In the genomic region with DNA sequence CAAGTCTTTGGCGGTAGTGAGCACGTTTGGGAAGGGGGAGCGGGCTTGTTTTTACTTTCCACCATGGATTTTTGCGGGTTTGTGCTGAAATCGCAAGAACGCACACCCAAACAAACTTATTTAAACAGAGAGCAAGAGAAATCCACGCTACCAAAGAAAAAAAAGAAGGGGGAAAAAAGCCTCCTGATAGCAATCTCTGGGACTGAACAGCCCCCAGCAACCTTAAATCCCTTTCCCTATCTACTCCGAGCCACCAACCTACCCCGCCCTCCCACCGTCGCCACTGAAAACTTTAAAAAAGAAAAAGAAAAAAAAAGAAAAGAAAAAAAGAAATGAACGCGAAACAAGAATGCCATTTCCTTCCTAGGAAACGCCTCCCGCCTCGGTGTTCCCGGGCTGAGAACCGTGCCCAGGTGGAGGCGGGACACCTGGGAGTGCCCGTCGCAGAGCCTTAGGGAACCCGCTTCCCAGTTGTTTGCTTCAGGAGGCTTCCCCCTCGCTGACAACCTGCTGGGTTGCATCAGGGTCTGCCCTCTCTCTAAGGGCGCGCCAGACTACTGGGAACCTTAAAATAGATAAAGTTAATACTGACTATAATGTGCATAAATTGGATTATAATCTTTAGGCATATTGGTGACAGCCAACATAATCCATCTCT, we compare ENCODE assay signal across 8 mouse cellular contexts. TPM values are rescaled to one million over a fixed set of nuclear protein-coding genes. Genes with fewer than 3 reads are reported as not detected.
DNase-seq lines count a peak whose midpoint lies in the region; ATAC-seq and TF ChIP-seq lines count a peak whose summit lies in the region.

No protein-coding gene starts in this region.

- H3K36me3 ChIP-seq in forebrain, embryonic 15.5 days = no peaks in the 10 kb centered on the region; the same call in 1 of the 2 replicates
- peaks cover 3% of the 10 kb centered on the region; the same call in 1 of the 2 replicates for H3K36me3 ChIP-seq in intestine, postnatal 0 days (ENCODE audit: control insufficient read depth, insufficient read depth)

- DNase-seq in gastrocnemius, postnatal 10 days = peak; percentile 7
- DNase-seq in gastrocnemius, adult 8-10 months (ENCODE audit: low spot score in 2 of 2) = no peak
- DNase-seq in adrenal gland, postnatal 36 days = peak; percentile 22 to 29
- DNase-seq in lung, adult 18-20 months = peak; percentile 28 to 48
- DNase-seq in spleen, adult 12 weeks (ENCODE audit: low spot score) = peak; percentile 5

- peak overlapping the region; percentile 78 for H3K9ac ChIP-seq in forebrain, embryonic 15.5 days (replicated peaks)
- peak overlapping the region; percentile 77 for H3K9ac ChIP-seq in intestine, postnatal 0 days (ENCODE audit: low read depth, low read length)

- H3K27me3 ChIP-seq in forebrain, embryonic 15.5 days = no peaks in the 10 kb centered on the region
- H3K27me3 ChIP-seq in intestine, postnatal 0 days (replicated peaks; ENCODE audit: control insufficient read depth, insufficient read depth, low read length) = no peaks in the 10 kb centered on the region

- no peak for ATAC-seq in forebrain, embryonic 15.5 days (replicated peaks)
- no peak for ATAC-seq in intestine, postnatal 0 days
- ATAC-seq in megakaryocyte-erythroid progenitor cell, adult 5-6 weeks (replicated peaks; ENCODE audit: low FRiP score, low TSS enrichment, poor library complexity, severe bottlenecking) = no peak

- H3K9me3 ChIP-seq in forebrain, embryonic 15.5 days = no peaks in the 10 kb centered on the region
- H3K9me3 ChIP-seq in intestine, postnatal 0 days (ENCODE audit: control insufficient read depth) = no peaks in the 10 kb centered on the region

- H3K4me2 ChIP-seq in forebrain, embryonic 15.5 days (replicated peaks) = peak overlapping the region; percentile 80
- H3K4me2 ChIP-seq in intestine, postnatal 0 days (replicated peaks; ENCODE audit: low read depth) = peak overlapping the region; percentile 94

- no peak for TF ChIP-seq CTCF in intestine, postnatal 0 days (IDR thresholded peaks at IDR 0.05; ENCODE audit: low read depth)

- WGBS in forebrain, embryonic 15.5 days = 0% methylated on average over 25 of the region's 25 CpGs
- 1% methylated on average over 25 of the region's 25 CpGs for WGBS in intestine, postnatal 0 days

- H3K4me3 ChIP-seq in forebrain, embryonic 15.5 days = peak overlapping the region; percentile 73
- peak overlapping the region; percentile 83 for H3K4me3 ChIP-seq in intestine, postnatal 0 days (ENCODE audit: low read depth, low read length)

- H3K4me1 ChIP-seq in forebrain, embryonic 15.5 days = peaks cover 41% of the 10 kb centered on the region
- H3K4me1 ChIP-seq in intestine, postnatal 0 days (replicated peaks; ENCODE audit: control insufficient read depth, insufficient read depth, low read length) = peaks cover 4% of the 10 kb centered on the region; the same call in 1 of the 2 replicates

- H3K27ac ChIP-seq in forebrain, embryonic 15.5 days (replicated peaks) = peak overlapping the region; percentile 98
- H3K27ac ChIP-seq in intestine, postnatal 0 days (ENCODE audit: low read depth, low read length) = peak overlapping the region; percentile 86

RNA-seq across cellular contexts. Expression of gene Mllt3, which starts 0.7 kb away (rescaled TPM):
- 10 to 100 TPM; 45.7 to 57.1 TPM for total RNA-seq in gastrocnemius, postnatal 10 days (2021)
- total RNA-seq in gastrocnemius, adult 8-10 months (2022) = 100 to 1,000 TPM; 152 to 188 (median 173) TPM
- 10 to 100 TPM; 23.0 to 24.9 TPM for total RNA-seq in adrenal gland, postnatal 36 days (2021)
- 151 and 163 TPM in 2 replicates for polyA plus RNA-seq in forebrain, embryonic 15.5 days (2015; fragmentation: Nextera tagmentation; extraction: Ambion mirVana)
- 17.5 and 20.0 TPM in 2 replicates for polyA plus RNA-seq in intestine, postnatal 0 days (2015; fragmentation: Nextera tagmentation; extraction: Ambion mirVana)
- 74.7 and 95.2 TPM in 2 replicates for total RNA-seq in megakaryocyte-erythroid progenitor cell, adult 5-6 weeks (2014; fragmentation: Nextera tagmentation)
- total RNA-seq in megakaryocyte-erythroid progenitor cell, adult 5-6 weeks (2017) = 83.6 and 125 TPM in 2 replicates

Comparison
In these comparisons a context has a peak if more than half of its experiments do, and no peak if none do; other contexts are left out.
1. DNase-seq: peak in gastrocnemius, postnatal 10 days (single experiment), adrenal gland, postnatal 36 days (2 of 2), lung, adult 18-20 months (2 of 2) and spleen, adult 12 weeks (single experiment); none in gastrocnemius, adult 8-10 months (0 of 2).